Mouse (Mus musculus): Measurements from ENCODE around the gene Olfr1394. TPM values are rescaled to one million over a fixed set of nuclear protein-coding genes. Genes with fewer than 3 reads are reported as not detected.

Gene Olfr1394
- polyA plus RNA-seq (2016; fragmentation: Nextera tagmentation; extraction: Ambion mirVana), result not detected in 2 replicates

DNA sequence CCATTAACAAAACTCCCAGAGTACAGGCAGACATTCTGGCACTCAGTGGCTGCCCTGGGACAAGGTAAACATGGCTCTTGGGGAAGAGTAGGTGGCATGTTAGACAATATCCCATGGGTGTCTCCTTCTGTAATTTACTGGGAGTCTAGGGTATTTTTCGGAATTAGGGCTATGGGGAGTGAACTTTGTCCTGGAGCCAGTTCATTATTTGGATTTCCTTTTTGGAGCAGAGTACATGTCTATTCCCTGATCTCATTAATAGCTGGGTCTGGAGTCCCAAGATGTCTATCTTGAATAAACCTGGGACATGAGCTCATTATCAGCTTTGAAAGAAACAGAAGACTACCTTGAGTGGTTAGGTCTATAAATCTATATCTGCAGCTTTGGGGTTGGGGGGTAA, at the start of gene Olfr1394:
Olfr1394 (plus strand) TSS at position 301 of the 400 bp plus-strand sequence.
- H3K27me3 ChIP-seq (ENCODE audit: insufficient read depth, poor library complexity, severe bottlenecking), result no peaks in the 10 kb centered on the region
- H3K4me1 ChIP-seq, result no peaks in the 10 kb centered on the region
- DNase-seq (ENCODE audit: low spot score), result no peak
- no peak within 1 kb of the TSS for H3K4me3 ChIP-seq
- H3K9me3 ChIP-seq, result no peaks in the 10 kb centered on the region
- H3K27ac ChIP-seq, result no peak within 1 kb of the TSS
- no peaks in the 10 kb centered on the region for H3K36me3 ChIP-seq
- WGBS, result 76% methylated on average over 1 of the region's 1 CpGs

DNA sequence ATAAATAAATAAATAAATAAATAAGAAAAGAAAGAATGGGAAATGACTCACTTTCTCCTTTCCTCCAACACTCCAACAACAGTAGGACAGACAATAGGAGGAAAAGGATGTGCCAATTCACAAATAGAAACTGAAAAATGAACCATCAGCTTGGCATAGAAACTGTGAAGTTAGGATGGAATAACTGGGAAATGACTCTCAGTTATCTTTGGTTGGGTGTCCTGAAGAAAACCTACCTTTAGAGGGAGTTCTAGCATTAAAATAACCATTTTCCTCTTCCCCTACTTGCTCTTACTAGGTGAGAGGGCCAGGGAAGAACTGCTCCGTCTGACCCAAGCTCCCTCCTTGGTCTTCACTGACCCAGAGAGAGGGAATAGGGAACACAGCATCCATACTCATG, 48.4 kb upstream of the Olfr1394 start:
- 0 out of 2 replicates have a peak, but pooled peaks cover 5% of the 10 kb centered on the region for H3K4me1 ChIP-seq
- peak; percentile 36 for DNase-seq (ENCODE audit: low spot score)
- no peaks in the 10 kb centered on the region for H3K36me3 ChIP-seq
- H3K9me3 ChIP-seq, result no peaks in the 10 kb centered on the region
- no peaks in the 10 kb centered on the region for H3K27me3 ChIP-seq (ENCODE audit: insufficient read depth, poor library complexity, severe bottlenecking)
- WGBS, result 77% methylated on average over 1 of the region's 1 CpGs
- H3K4me3 ChIP-seq, result no peak overlapping the region
- no peak overlapping the region for H3K27ac ChIP-seq

DNA sequence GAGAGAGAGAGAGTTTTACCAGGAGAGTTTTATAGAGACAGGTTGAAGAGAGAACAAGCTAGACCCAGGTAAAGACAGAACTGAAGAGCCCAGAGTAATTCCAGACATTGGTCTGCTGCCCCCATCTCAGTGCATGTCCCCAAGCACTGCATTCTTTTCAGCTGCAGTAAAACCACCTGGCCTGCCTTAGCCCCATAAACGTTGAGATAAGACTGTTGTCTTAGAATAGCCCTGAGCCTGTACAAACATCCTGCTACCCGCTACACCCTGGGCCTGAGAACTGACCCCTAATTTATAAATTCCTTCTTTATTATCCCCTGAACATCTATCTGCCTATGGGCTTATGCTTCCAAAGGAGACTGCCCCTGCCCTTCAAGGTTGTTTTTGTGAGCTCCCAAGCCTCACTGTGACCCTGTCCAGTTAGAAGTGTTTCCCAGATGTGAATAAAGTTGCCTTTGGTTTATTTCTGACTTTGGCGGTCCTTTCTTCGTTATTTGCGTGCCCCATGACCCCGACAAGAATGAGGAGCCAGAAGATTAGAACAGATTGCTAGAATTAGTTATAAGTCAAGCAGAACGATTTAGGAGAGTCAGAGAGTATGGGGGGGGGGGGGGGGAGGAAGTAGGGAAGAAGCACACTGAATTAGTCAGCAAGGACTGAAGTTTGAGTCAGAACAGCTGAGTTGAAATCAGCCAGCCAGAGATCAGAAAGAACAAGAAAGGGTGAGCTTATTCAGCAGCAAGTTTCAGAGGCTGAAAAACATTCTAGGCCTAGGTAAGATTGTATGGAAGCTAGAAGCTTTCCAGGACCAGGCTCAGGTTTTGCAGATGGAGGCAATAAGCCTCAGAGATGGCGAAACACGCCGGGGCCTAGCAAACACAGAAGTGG, 46.3 kb upstream of the Olfr1394 start:
- 68% methylated on average over 10 of the region's 10 CpGs for WGBS
- Histone ChIP-seq H3K27ac (no peak overlapping the region), H3K36me3 (no peaks in the 10 kb centered on the region), H3K4me3 (no peak overlapping the region), H3K9me3 (no peaks in the 10 kb centered on the region), H3K27me3 (ENCODE audit: insufficient read depth, poor library complexity, severe bottlenecking) (no peaks in the 10 kb centered on the region), H3K4me1 (no peaks in the 10 kb centered on the region)
- DNase-seq (ENCODE audit: low spot score), result peak; percentile 63

GRCm38 (mm10) chr11:49108833-49109232, 45.3 kb upstream of the Olfr1394 start:
- Histone ChIP-seq H3K27ac (no peak overlapping the region), H3K36me3 (no peaks in the 10 kb centered on the region), H3K27me3 (ENCODE audit: insufficient read depth, poor library complexity, severe bottlenecking) (no peaks in the 10 kb centered on the region), H3K4me1 (no peaks in the 10 kb centered on the region), H3K9me3 (no peaks in the 10 kb centered on the region), H3K4me3 (no peak overlapping the region)
- peak; percentile 71 for DNase-seq (ENCODE audit: low spot score)
- WGBS, result 30% methylated on average over 1 of the region's 1 CpGs

DNA sequence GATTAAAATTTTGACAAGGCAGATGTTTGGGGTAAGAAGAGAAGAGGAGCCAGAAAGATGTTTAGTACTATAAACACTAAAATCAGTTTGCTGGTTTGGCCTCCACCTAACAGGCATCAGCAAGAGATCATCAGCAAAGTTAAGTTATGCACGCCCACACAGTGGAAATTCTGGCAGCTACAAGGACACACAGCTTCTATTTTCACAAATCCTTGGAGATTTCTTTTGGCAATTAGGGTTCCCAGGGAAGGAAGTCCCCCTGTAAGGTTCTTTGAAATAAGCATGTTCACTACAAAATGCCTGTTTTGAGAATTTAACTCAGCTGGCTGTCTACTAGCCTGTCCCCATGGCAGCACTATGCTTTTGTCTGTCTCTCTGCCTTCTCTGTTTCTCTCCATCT, 43.2 kb upstream of the Olfr1394 start:
- Histone ChIP-seq H3K4me3 (no peak overlapping the region), H3K27me3 (ENCODE audit: insufficient read depth, poor library complexity, severe bottlenecking) (no peaks in the 10 kb centered on the region), H3K27ac (no peak overlapping the region), H3K9me3 (no peaks in the 10 kb centered on the region), H3K4me1 (no peaks in the 10 kb centered on the region), H3K36me3 (no peaks in the 10 kb centered on the region)
- WGBS, result 55% methylated on average over 1 of the region's 1 CpGs
- peak; percentile 39 for DNase-seq (ENCODE audit: low spot score)

DNA sequence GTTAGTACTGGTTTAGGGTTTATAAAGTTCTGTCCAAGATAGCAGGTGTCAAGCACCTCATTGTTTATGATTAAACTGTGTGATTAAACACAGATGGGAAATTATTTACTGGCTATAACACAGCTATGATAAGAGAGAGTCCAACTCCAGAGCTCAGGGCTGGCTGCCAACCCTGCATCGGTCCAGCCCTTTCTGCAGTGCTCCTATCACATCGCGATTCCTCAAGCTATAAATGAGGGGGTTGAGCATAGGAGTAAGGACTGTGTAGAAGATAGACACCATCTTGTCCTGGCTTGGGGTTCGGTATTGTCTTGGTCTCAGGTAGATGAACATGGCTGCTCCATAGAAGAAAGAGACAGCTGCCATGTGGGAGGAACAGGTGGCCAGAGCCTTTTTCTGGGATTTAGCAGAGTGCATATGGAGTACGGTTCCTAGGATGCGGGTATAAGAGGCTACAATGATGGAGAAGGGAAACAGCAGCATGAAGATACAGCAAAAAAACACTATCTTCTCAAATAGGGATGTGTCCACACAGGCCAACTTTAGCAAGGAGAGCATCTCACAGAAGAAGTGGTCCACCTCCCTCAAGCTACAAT, 41.5 kb upstream of the Olfr1394 start:
- Histone ChIP-seq H3K4me3 (no peak overlapping the region), H3K27ac (no peak overlapping the region), H3K4me1 (no peaks in the 10 kb centered on the region), H3K9me3 (no peaks in the 10 kb centered on the region), H3K36me3 (no peaks in the 10 kb centered on the region), H3K27me3 (ENCODE audit: insufficient read depth, poor library complexity, severe bottlenecking) (no peaks in the 10 kb centered on the region)
- WGBS, result 80% methylated on average over 6 of the region's 6 CpGs
- DNase-seq (ENCODE audit: low spot score), result peak; percentile 51

GRCm38 (mm10) chr11:49114158-49114557, 40.0 kb upstream of the Olfr1394 start:
- Histone ChIP-seq H3K27me3 (ENCODE audit: insufficient read depth, poor library complexity, severe bottlenecking) (no peaks in the 10 kb centered on the region), H3K4me3 (no peak overlapping the region), H3K9me3 (no peaks in the 10 kb centered on the region), H3K36me3 (no peaks in the 10 kb centered on the region), H3K27ac (no peak overlapping the region), H3K4me1 (no peaks in the 10 kb centered on the region)
- peak; percentile 24 for DNase-seq (ENCODE audit: low spot score)
- WGBS, result 60% methylated on average over 2 of the region's 2 CpGs

DNA sequence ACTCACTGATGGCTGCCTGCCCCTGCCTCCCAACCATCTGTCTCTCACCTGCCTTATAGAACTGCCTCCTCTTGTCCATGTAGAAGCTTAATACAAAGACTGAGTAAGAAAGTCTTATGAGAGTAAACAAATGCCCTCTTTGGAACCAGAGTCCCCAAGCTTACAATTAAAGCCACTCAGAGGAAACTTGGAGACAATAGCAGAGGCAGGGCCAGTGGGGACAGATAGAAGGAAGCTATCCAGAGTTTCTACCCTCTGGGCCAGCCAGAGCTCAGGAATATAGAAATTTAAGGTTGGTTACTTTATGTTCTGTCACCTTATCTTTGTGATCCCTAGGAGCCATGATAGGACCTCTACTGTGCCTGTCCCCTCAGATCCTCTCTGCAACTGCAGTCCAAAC, 39.4 kb upstream of the Olfr1394 start, which contains the start of gene Olfr1396:
Olfr1396 (minus strand) TSS at position 101 of the 400 bp plus-strand sequence.
- H3K4me3 ChIP-seq, result no peak within 1 kb of the TSS
- no peaks in the 10 kb centered on the region for H3K9me3 ChIP-seq
- no peaks in the 10 kb centered on the region for H3K36me3 ChIP-seq
- no peaks in the 10 kb centered on the region for H3K4me1 ChIP-seq
- H3K27me3 ChIP-seq (ENCODE audit: insufficient read depth, poor library complexity, severe bottlenecking), result no peaks in the 10 kb centered on the region
- no peak within 1 kb of the TSS for H3K27ac ChIP-seq
- peak; percentile 19 for DNase-seq (ENCODE audit: low spot score)

- Histone ChIP-seq H3K4me3 (no peak overlapping the region), H3K9me3 (no peaks in the 10 kb centered on the region), H3K27ac (no peak overlapping the region), H3K27me3 (ENCODE audit: insufficient read depth, poor library complexity, severe bottlenecking) (no peaks in the 10 kb centered on the region), H3K4me1 (no peaks in the 10 kb centered on the region), H3K36me3 (no peaks in the 10 kb centered on the region)
- no peak for DNase-seq (ENCODE audit: low spot score)
- 78% methylated on average over 3 of the region's 3 CpGs for WGBS
Observed at GRCm38 (mm10) chr11:49119635-49120034, 34.5 kb upstream of the Olfr1394 start.

DNA sequence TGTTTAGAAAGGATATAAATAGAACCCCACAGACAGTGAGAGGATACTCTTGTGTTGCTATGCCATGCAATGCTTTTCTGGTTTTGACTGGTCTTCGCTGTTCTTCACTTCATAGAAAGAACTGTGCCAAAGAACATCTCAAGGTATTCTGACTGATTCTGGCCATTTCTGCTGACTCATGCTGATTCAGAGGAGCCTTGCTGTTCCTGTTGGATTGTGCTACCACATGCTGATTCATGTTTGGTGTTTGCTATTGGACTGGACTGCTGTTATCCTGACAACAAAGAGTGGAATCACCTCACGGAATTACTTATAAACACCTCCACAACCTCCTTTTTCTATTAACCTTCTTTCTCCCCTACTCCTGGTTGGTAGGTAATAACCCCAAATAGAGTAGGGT, 30.0 kb upstream of the Olfr1394 start:
- Histone ChIP-seq H3K4me1 (no peaks in the 10 kb centered on the region), H3K27me3 (ENCODE audit: insufficient read depth, poor library complexity, severe bottlenecking) (no peaks in the 10 kb centered on the region), H3K36me3 (no peaks in the 10 kb centered on the region), H3K4me3 (no peak overlapping the region), H3K27ac (no peak overlapping the region), H3K9me3 (no peaks in the 10 kb centered on the region)
- WGBS, result 84% methylated on average over 2 of the region's 2 CpGs
- no peak for DNase-seq (ENCODE audit: low spot score)

DNA sequence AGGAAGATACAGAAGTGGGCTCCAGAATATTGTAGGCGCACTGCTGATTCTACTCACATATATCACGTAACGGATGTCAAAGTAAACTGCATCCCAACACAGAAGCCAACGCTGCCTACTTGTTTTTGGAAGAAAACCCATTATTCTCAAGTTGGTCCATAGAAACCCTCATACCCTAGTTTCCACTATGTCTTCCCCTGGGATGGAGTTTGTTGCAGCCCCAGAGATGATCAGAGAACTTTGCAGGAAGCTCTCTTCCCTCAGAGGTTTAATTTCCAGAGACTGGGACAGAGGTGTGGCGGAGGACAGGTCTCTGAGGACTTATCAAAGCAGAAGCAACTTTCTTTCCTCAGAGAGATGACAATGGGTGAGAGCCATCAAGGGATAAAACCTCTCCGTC, 12.2 kb upstream of the Olfr1394 start, which contains the start of gene Olfr1395:
Olfr1395 (plus strand) TSS at position 301 of the 400 bp plus-strand sequence.
- Histone ChIP-seq H3K36me3 (no peaks in the 10 kb centered on the region), H3K27ac (no peak within 1 kb of the TSS), H3K9me3 (no peaks in the 10 kb centered on the region), H3K4me1 (no peaks in the 10 kb centered on the region), H3K27me3 (ENCODE audit: insufficient read depth, poor library complexity, severe bottlenecking) (no peaks in the 10 kb centered on the region), H3K4me3 (no peak within 1 kb of the TSS)
- no peak for DNase-seq (ENCODE audit: low spot score)
- 88% methylated on average over 6 of the region's 6 CpGs for WGBS

DNA sequence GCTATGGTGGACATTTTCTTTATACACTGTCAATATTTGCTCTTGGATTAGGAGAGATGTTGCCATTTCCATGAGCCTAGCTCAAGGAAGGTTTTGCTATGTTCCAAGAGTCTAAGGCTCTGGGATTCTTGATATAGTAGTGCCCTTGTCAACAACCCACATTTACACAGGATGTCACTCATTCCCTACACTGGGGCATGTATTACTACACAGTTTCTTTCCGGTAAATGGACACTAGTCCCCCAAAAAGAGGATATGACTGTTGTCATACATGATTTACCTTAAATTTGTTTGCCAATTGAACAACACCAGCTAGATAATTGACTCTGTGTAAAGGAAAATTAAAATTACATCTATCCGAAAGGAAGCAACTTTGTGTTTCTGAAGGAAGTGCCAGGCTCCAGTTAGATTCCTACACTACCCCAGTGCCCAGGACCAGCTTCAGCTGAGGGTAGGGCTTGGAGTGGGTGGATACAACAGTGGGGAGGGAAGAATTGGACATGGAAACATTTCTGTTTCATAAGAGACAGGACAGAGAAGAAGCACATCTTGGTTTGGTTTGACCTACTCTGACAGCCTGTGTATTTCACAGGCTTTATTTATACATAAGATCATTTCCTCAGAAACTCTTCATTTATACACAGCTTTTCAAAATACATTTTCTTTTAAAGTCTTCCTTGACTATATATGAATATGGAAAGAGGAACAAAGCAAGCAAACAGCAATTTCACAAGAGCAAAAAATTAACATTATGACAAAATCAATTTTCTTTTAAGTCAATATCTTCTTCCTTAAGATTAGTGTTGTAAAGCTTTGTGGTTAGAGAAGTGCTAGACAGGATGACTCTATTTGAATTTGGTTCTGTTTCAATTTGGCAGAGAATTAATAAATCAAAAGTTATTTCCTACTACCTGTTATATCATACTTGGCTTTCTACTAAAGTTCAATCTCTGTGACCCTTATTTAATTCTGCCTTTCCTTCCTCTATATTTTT, 2.9 kb downstream of the Olfr1394 start:
- WGBS, result 84% methylated on average over 2 of the region's 2 CpGs
- Histone ChIP-seq H3K27ac (no peak overlapping the region), H3K36me3 (no peaks in the 10 kb centered on the region), H3K9me3 (no peaks in the 10 kb centered on the region), H3K4me3 (no peak overlapping the region), H3K4me1 (no peaks in the 10 kb centered on the region), H3K27me3 (ENCODE audit: insufficient read depth, poor library complexity, severe bottlenecking) (no peaks in the 10 kb centered on the region)
- no peak for DNase-seq (ENCODE audit: low spot score)
